Mouse (Mus musculus) ES-E14 (cell line): ENCODE results near the gene 1700025G04Rik. TPM values are rescaled to one million over a fixed set of nuclear protein-coding genes. Genes with fewer than 3 reads are reported as not detected.

ENCODE experiments used
- DNase-seq: peaks from one replicate; pipeline ENCODE4 v3.0.0-alpha.2; 2013; ENCODE audit warnings: low read depth, low spot score
- H3K27ac ChIP-seq: 2 replicates; pipeline ENCODE4 v1.5.1; 2012; ENCODE audit warnings: low read depth, mild to moderate bottlenecking, low read length, moderate library complexity, mixed read lengths; ENCODE audit not compliant: poor library complexity, insufficient read depth, severe bottlenecking
- H3K36me3 ChIP-seq: 2 replicates; pipeline ENCODE4 v1.6.1; 2012; ENCODE audit warnings: mild to moderate bottlenecking, low read length, moderate library complexity, mixed read lengths; ENCODE audit not compliant: control insufficient read depth, poor library complexity, insufficient read depth, severe bottlenecking
- H3K4me1 ChIP-seq, 2 experiments: fragments of 150-350 bp in 1 of 2; sonication (generic) in 1 of 2; 2 replicates each; pipeline ENCODE4 v1.6.1; 2012; ENCODE audit warnings: low read length in 2 of 2, mild to moderate bottlenecking in 1 of 2, mixed read lengths in 1 of 2; ENCODE audit not compliant: control insufficient read depth in 2 of 2, insufficient read depth in 2 of 2, poor library complexity in 1 of 2
- H3K4me3 ChIP-seq, 2 experiments: fragments of 150-350 bp in 1 of 2; sonication (generic) in 1 of 2; 2 replicates each; pipeline ENCODE4 v1.5.1; 2012; ENCODE audit warnings: low read length in 2 of 2, low read depth in 1 of 2, mild to moderate bottlenecking in 1 of 2, mixed read lengths in 1 of 2; ENCODE audit not compliant: insufficient read depth in 1 of 2, poor library complexity in 1 of 2, severe bottlenecking in 1 of 2
- H3K9ac ChIP-seq: 2 replicates; pipeline ENCODE4 v1.6.1; 2012; ENCODE audit warnings: low read depth, mild to moderate bottlenecking, low read length, mixed read lengths; ENCODE audit not compliant: poor library complexity, insufficient read depth, severe bottlenecking
- H3K9me3 ChIP-seq: fragments of 150-350 bp; sonication (generic); 2 replicates; pipeline ENCODE4 v1.6.1; 2012; ENCODE audit warnings: low read depth, mild to moderate bottlenecking, low read length; ENCODE audit not compliant: control insufficient read depth, insufficient read depth
- CHD2 ChIP-seq: IDR thresholded peaks from 2 replicates; pipeline ENCODE4 v1.6.1; 2014; ENCODE audit warnings: mild to moderate bottlenecking, low read depth, low read length, inconsistent platforms
- HCFC1 ChIP-seq: IDR thresholded peaks from 2 replicates; pipeline ENCODE4 v1.6.1; 2012; ENCODE audit warnings: low read length, inconsistent platforms, borderline replicate concordance; ENCODE audit not compliant: insufficient read depth
- MAFK ChIP-seq: IDR thresholded peaks from 2 replicates; pipeline ENCODE4 v1.6.1; 2014; ENCODE audit warnings: mild to moderate bottlenecking, low read depth, low read length, inconsistent platforms; ENCODE audit not compliant: insufficient read depth
- ZC3H11A ChIP-seq: IDR thresholded peaks from 2 replicates; pipeline ENCODE4 v1.6.1; 2012; ENCODE audit warnings: low read depth, mild to moderate bottlenecking, inconsistent platforms, low read length, borderline replicate concordance
- ZNF384 ChIP-seq: IDR thresholded peaks from 2 replicates; pipeline ENCODE4 v1.6.1; 2012; ENCODE audit warnings: low read depth, low read length, inconsistent platforms
- in situ Hi-C, 2 experiments: fragments of 600-800 bp; cut with MboI; formaldehyde crosslinking; loops; one replicate each; pipeline ENCODE4 v1.15.1; 2025; ENCODE audit warnings: low sequenced_read_pairs in 2 of 2, inconsistent platforms in 1 of 2; ENCODE audit not compliant: unreplicated experiment in 2 of 2
- total RNA-seq: library from RNA; depleted of rRNA; stranded (reverse); fragments of 300-350 nt; gene quantifications from 2 replicates; pipeline ENCODE4 v1.2.3, GENCODE M21; 2012

The 1700025G04Rik gene
- total RNA-seq, 1 experiment, result 2.1 TPM

GRCm38 (mm10) chr1:151988066-151988465 is 101.9 kb downstream of the 1700025G04Rik start:
- in situ Hi-C loops, result no loop called here
- TF ChIP-seq MAFK (no peak), ZNF384 (no peak), CHD2 (no peak), HCFC1 (no peak), ZC3H11A (no peak)
- H3K4me1 ChIP-seq, result no peaks in the 10 kb centered on the region

GRCm38 (mm10) chr1:151986024-151986778 is 103.7 kb downstream of the 1700025G04Rik start:
- Histone ChIP-seq H3K9me3 (no peaks in the 10 kb centered on the region), H3K4me3 (no peak overlapping the region), H3K36me3 (no peaks in the 10 kb centered on the region), H3K9ac (no peak overlapping the region), H3K4me1 (no peaks in the 10 kb centered on the region), H3K27ac (no peak overlapping the region)
- in situ Hi-C loops, result no loop called here
- TF ChIP-seq CHD2 (no peak), ZC3H11A (no peak), MAFK (no peak), ZNF384 (no peak), HCFC1 (no peak)
- DNase-seq, result no peak

More at GRCm38 (mm10) chr1:151988066-151988465, 101.9 kb downstream of the 1700025G04Rik start:
- Histone ChIP-seq H3K36me3 (no peaks in the 10 kb centered on the region), H3K27ac (no peak overlapping the region), H3K9me3 (no peaks in the 10 kb centered on the region), H3K4me3 (no peak overlapping the region), H3K9ac (no peak overlapping the region)
- no peak for DNase-seq

GRCm38 (mm10) chr1:151985056-151985455 is 104.9 kb downstream of the 1700025G04Rik start:
- Histone ChIP-seq H3K9me3 (no peaks in the 10 kb centered on the region), H3K36me3 (no peaks in the 10 kb centered on the region)
- in situ Hi-C loops, result no loop called here

GRCm38 (mm10) chr1:151983991-151984390 is 105.9 kb downstream of the 1700025G04Rik start:
- Histone ChIP-seq H3K9me3 (no peaks in the 10 kb centered on the region), H3K27ac (no peak overlapping the region), H3K4me3 (no peak overlapping the region), H3K4me1 (no peaks in the 10 kb centered on the region), H3K9ac (no peak overlapping the region), H3K36me3 (no peaks in the 10 kb centered on the region)
- no peak for DNase-seq
- TF ChIP-seq ZC3H11A (no peak), ZNF384 (no peak), MAFK (no peak), HCFC1 (no peak), CHD2 (no peak)
- in situ Hi-C loops, result no loop called here

More at GRCm38 (mm10) chr1:151985056-151985455, 104.9 kb downstream of the 1700025G04Rik start:
- Histone ChIP-seq H3K4me3 (no peak overlapping the region), H3K9ac (no peak overlapping the region), H3K4me1 (no peaks in the 10 kb centered on the region), H3K27ac (no peak overlapping the region)
- no peak for DNase-seq
- TF ChIP-seq MAFK (no peak), CHD2 (no peak), HCFC1 (no peak), ZC3H11A (no peak), ZNF384 (no peak)
